Mouse (Mus musculus) neural tube, embryonic 12.5 days (tissue): ENCODE measurements at regions not wholly inside any gene's neighbourhood (a gene's known extent, or its start where the extent isn't known, plus 50 kb on each side); places are given as distances from the start of the nearest gene placed in this dataset.
"Not testable (repeated sequence)": the region's sequence is repeated elsewhere in the genome, so short reads cannot be mapped to it uniquely, and the experiment has no call there.

ENCODE experiments used
- ATAC-seq: fragments of 200-750 bp; cut with Nextera tagmentation; 2 replicates; pipeline ENCODE4 v1.8.0; 2017; ENCODE audit warnings: low read depth, mild to moderate bottlenecking, moderate TSS enrichment, moderate library complexity; ENCODE audit not compliant: low FRiP score
- H3K27ac ChIP-seq: fragments of 300-500 bp; sonication (generic); 2 replicates; pipeline ENCODE4 v1.5.1; 2016
- H3K27me3 ChIP-seq: fragments of 300-500 bp; sonication (generic); replicated peaks from 2 replicates; pipeline ENCODE4 v1.6.1; 2016; ENCODE audit warnings: mild to moderate bottlenecking
- H3K36me3 ChIP-seq: fragments of 300-500 bp; sonication (generic); 2 replicates; pipeline ENCODE4 v1.6.1; 2016; ENCODE audit warnings: mild to moderate bottlenecking
- H3K4me1 ChIP-seq: fragments of 300-500 bp; sonication (generic); 2 replicates; pipeline ENCODE4 v1.6.1; 2016
- H3K4me2 ChIP-seq: fragments of 300-500 bp; sonication (generic); replicated peaks from 2 replicates; pipeline ENCODE4 v1.6.1; 2016; ENCODE audit warnings: mild to moderate bottlenecking
- H3K4me3 ChIP-seq: fragments of 300-500 bp; sonication (generic); 2 replicates; pipeline ENCODE4 v1.5.1; 2016
- H3K9ac ChIP-seq: fragments of 300-500 bp; sonication (generic); 2 replicates; pipeline ENCODE4 v1.6.1; 2016; ENCODE audit warnings: mild to moderate bottlenecking
- H3K9me3 ChIP-seq: fragments of 300-500 bp; sonication (generic); 2 replicates; pipeline ENCODE4 v1.6.1; 2016; ENCODE audit warnings: mild to moderate bottlenecking
- WGBS: fragments of 180-500 bp; shearing (Covaris S2); methylation state at CpG from one replicate; pipeline ENCODE4 v1.1.7; 2016; 5-methylcytosine and 5-hydroxymethylcytosine counted together

DNA sequence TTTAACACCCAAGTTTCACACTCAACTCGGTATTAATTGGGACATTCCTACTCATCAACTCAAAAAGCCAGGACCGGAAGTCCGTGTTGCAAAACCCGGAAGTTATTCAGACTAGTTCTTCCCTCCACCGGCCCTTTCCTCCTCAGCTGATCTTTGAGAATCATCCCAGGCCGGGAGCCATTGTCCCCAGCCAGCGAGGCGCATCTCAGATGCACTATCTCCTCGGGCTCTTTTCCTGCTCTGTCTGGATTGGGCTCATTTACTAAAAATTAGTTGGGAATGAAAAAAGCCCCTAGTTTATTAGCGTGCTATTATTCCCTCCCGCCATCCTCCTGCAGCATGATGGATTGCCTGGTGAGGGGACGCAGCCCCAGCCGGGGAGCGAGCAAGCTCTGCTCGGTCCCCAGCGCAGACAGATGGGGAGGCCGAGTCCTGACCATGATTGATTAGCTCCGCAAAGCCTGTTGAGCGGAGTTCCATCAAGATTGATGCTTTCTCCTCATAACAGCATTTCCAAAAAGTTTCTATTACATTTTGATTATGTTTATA lies 93.5 kb upstream of the Top1 start:
- Histone ChIP-seq H3K9ac (no peak overlapping the region), H3K27me3 (no peaks in the 10 kb centered on the region), H3K36me3 (no peaks in the 10 kb centered on the region), H3K27ac (no peak overlapping the region), H3K4me2 (no peak overlapping the region; the same call in 1 of the 2 replicates), H3K9me3 (no peaks in the 10 kb centered on the region), H3K4me3 (no peak overlapping the region), H3K4me1 (no peaks in the 10 kb centered on the region)
- no peak for ATAC-seq
- WGBS = 43% methylated on average over 19 of the region's 19 CpGs

- 35% methylated on average over 14 of the region's 14 CpGs for WGBS
- Histone ChIP-seq H3K4me1 (0 out of 2 replicates have a peak, but pooled peaks cover 2% of the 10 kb centered on the region), H3K27me3 (no peaks in the 10 kb centered on the region; the same call in 1 of the 2 replicates), H3K4me2 (no peak overlapping the region), H3K27ac (no peak overlapping the region), H3K9ac (no peak overlapping the region), H3K4me3 (no peak overlapping the region), H3K9me3 (no peaks in the 10 kb centered on the region), H3K36me3 (no peaks in the 10 kb centered on the region)
- no peak for ATAC-seq
Measured at GRCm38 (mm10) chr2:160561711-160562110, 84.0 kb upstream of the Top1 start.

GRCm38 (mm10) chr2:160567813-160568212 lies 77.9 kb upstream of the Top1 start:
- Histone ChIP-seq H3K9ac (no peak overlapping the region), H3K36me3 (no peaks in the 10 kb centered on the region), H3K27ac (no peak overlapping the region), H3K4me3 (no peak overlapping the region), H3K9me3 (no peaks in the 10 kb centered on the region), H3K27me3 (no peaks in the 10 kb centered on the region), H3K4me2 (no peak overlapping the region), H3K4me1 (no peaks in the 10 kb centered on the region)
- 90% methylated on average over 4 of the region's 4 CpGs for WGBS
- no peak for ATAC-seq

DNA sequence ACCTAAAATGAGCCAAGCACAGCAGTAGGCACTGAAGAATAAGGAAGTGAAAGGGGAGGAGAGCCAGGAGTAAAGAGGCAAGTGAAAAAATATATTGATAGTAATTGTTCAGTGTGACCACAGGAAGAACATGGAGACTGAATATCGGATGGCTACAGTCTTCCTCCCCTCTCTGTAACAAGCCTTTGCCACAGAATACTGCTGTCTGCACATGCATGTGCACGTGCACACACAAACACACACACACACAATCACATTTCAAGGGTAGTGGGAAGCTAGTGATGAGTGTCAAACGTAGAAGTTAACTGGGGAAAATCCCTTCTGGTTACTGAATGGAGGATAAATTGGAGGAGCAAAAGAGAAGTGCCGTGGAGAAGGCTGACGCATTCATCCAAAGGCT lies 76.2 kb upstream of the Top1 start:
- WGBS = 87% methylated on average over 5 of the region's 5 CpGs
- H3K9me3 ChIP-seq = no peaks in the 10 kb centered on the region
- H3K4me2 ChIP-seq = no peak overlapping the region
- no peak overlapping the region for H3K4me3 ChIP-seq
- H3K27ac ChIP-seq = no peak overlapping the region
- no peak overlapping the region for H3K9ac ChIP-seq
- no peak for ATAC-seq
- H3K27me3 ChIP-seq = no peaks in the 10 kb centered on the region
- H3K36me3 ChIP-seq = no peaks in the 10 kb centered on the region
- no peaks in the 10 kb centered on the region for H3K4me1 ChIP-seq

DNA sequence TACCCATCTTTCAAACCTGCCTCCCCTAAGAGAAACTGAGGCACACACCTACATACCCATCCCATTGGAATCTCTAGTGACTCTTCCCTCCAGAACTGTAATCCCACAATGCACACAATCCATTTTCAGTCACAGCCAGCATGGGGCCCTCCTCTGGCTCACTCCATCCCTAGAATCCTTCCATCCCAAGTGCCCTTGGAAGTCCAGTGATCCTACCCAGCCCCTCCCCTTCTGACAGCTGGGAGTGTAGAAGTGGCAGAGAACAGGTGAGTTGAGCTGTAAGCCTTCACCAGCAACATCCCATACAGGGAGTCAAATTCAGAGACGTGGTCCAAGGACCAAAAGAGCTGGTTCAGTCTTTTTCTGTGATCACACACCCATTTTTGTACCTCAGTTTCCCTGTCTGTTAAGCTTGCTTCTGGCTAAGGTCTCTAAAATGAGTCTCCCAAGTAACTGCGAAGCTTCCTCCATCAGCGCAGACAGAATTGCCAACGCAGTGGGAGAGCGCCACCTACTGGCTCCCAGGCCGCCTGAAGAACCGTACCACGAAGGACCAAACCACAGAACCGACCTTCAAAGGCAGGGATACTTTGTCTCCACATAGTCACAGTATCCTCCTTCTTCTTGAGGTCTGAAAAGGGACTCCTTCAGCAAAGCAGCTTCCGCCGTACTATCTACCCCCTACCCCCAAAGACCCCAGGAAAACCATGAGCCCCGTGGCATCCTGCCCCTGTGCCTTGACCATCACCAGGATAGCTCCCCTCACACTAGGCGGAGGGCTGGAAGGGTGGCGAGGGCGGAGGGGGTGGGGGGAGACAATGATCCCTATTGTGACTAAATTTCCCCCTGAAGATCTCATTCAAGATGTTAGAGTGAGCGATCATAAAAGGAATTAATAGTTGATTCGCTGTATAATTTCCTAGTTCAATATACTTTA lies 67.0 kb upstream of the Top1 start:
- H3K27me3 ChIP-seq = peaks cover 45% of the 10 kb centered on the region
- H3K9me3 ChIP-seq = no peaks in the 10 kb centered on the region
- 7% methylated on average over 17 of the region's 17 CpGs for WGBS
- no peak overlapping the region for H3K27ac ChIP-seq
- H3K9ac ChIP-seq = no peak overlapping the region
- no peaks in the 10 kb centered on the region for H3K36me3 ChIP-seq
- ATAC-seq = peak; percentile 48; the same call in 1 of the 2 replicates
- H3K4me1 ChIP-seq = peaks cover 6% of the 10 kb centered on the region
- H3K4me3 ChIP-seq = no peak overlapping the region
- H3K4me2 ChIP-seq = 0 out of 2 replicates have a peak overlapping the region, but pooled peaks have one; percentile 31

DNA sequence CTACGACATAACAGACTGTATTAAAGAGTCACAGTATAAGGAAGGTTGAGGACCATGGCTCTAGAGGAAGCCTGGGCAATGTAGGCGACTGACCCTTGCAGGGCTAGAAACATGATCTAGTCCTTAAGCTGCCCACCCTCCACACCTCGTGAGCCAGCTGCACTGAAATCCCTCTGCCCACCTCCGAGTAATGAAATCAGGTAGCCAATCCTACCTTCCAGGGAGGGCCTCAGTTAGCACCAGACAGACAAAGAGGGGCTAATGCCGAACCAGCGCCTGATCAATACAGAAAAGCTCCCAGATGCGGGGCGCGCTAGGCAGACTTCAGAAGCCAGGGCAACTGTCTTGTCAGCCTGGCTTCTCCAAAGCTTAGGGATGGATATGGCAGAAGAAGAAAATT lies 65.4 kb upstream of the Top1 start:
- H3K36me3 ChIP-seq = no peaks in the 10 kb centered on the region
- no peak overlapping the region for H3K4me2 ChIP-seq
- H3K9me3 ChIP-seq = no peaks in the 10 kb centered on the region
- H3K4me3 ChIP-seq = no peak overlapping the region
- H3K27me3 ChIP-seq = peaks cover 43% of the 10 kb centered on the region
- H3K4me1 ChIP-seq = peaks cover 6% of the 10 kb centered on the region
- no peak for ATAC-seq
- no peak overlapping the region for H3K9ac ChIP-seq
- H3K27ac ChIP-seq = no peak overlapping the region
- WGBS = 24% methylated on average over 9 of the region's 9 CpGs

DNA sequence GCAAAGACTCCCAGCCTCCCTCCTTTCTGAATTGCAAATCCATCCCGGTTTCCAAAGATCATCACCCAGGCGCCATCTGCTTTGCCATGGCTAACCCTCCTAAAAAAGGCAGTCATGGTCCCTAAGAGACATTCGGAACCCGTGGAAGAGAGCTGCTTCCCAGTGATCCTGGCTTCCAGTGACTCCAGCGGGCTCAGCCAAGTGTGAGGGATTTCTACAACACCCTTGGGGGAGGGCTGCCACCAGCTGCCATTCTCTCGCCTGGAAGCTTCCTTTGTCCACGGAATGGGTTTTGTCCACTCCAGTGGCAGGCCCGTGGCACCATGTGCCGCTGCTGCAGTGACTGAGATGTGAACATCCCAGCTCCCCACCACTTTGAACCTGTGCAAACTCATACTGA lies 64.7 kb upstream of the Top1 start:
- peak overlapping the region; percentile 14; the same call in 1 of the 2 replicates for H3K4me2 ChIP-seq
- H3K9ac ChIP-seq = no peak overlapping the region
- peaks cover 46% of the 10 kb centered on the region for H3K27me3 ChIP-seq
- WGBS = 2% methylated on average over 9 of the region's 9 CpGs
- H3K9me3 ChIP-seq = no peaks in the 10 kb centered on the region
- H3K4me3 ChIP-seq = no peak overlapping the region
- H3K4me1 ChIP-seq = peaks cover 6% of the 10 kb centered on the region
- no peaks in the 10 kb centered on the region for H3K36me3 ChIP-seq
- H3K27ac ChIP-seq = no peak overlapping the region
- ATAC-seq = peak; percentile 67

DNA sequence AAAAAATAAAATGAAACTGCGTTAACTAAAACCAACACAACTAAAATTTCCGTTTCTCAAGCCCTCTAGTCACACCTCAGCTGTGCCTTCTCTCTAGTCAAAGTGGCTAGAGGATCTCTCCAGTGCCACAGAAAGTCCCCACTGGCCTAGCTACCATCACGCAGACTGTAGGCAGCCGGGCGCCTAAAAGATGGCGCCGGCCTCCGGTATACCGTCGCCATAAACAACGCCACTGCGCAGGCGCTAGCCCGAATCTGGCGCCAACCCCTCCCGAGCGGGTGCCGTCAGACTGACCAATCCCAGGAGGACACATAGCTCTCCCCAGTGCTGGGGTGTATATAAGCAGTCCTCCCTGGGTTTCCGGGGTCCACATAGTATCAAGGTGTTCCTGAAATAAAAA lies 62.7 kb upstream of the Top1 start:
- not testable (repeated sequence) for H3K27ac ChIP-seq, H3K36me3 ChIP-seq, H3K4me3 ChIP-seq, H3K4me1 ChIP-seq, H3K4me2 ChIP-seq, H3K9ac ChIP-seq, H3K9me3 ChIP-seq, ATAC-seq
- 96% methylated on average over 19 of the region's 19 CpGs for WGBS
- H3K27me3 ChIP-seq = peaks cover 38% of the 10 kb centered on the region

DNA sequence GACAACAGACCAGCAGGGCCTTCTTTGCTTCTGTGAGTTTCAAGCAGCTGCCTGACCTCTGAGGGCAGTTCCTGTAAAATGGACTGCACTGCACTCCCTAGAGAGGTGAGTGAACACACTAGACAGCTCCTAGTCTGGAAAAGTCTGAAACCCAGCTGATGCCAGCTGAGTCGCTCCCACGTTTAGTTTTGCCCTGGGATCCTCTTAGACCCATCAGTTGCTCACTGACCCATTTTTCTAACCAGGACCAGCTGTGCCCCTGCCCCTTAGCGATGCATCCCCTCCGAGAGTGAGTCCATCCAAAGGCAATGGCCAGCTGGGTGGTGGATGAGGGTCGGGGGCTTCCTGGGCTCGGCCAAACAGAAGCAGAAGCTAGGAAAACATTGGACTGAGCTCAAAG lies 62.2 kb upstream of the Top1 start:
- Histone ChIP-seq H3K9me3 (no peaks in the 10 kb centered on the region), H3K4me2 (no peak overlapping the region), H3K4me1 (peaks cover 6% of the 10 kb centered on the region), H3K36me3 (no peaks in the 10 kb centered on the region), H3K9ac (no peak overlapping the region), H3K27me3 (peaks cover 33% of the 10 kb centered on the region), H3K27ac (no peak overlapping the region), H3K4me3 (no peak overlapping the region)
- ATAC-seq = no peak
- WGBS = 47% methylated on average over 6 of the region's 6 CpGs

GRCm38 (mm10) chr2:160584568-160584967 lies 61.1 kb upstream of the Top1 start:
- no peaks in the 10 kb centered on the region for H3K9me3 ChIP-seq
- no peak overlapping the region for H3K27ac ChIP-seq
- ATAC-seq = no peak
- no peak overlapping the region for H3K4me2 ChIP-seq
- H3K4me3 ChIP-seq = no peak overlapping the region
- H3K27me3 ChIP-seq = peaks cover 27% of the 10 kb centered on the region
- no peaks in the 10 kb centered on the region for H3K36me3 ChIP-seq
- no peak overlapping the region for H3K9ac ChIP-seq
- peaks cover 6% of the 10 kb centered on the region for H3K4me1 ChIP-seq
- WGBS = 38% methylated on average over 9 of the region's 9 CpGs

DNA sequence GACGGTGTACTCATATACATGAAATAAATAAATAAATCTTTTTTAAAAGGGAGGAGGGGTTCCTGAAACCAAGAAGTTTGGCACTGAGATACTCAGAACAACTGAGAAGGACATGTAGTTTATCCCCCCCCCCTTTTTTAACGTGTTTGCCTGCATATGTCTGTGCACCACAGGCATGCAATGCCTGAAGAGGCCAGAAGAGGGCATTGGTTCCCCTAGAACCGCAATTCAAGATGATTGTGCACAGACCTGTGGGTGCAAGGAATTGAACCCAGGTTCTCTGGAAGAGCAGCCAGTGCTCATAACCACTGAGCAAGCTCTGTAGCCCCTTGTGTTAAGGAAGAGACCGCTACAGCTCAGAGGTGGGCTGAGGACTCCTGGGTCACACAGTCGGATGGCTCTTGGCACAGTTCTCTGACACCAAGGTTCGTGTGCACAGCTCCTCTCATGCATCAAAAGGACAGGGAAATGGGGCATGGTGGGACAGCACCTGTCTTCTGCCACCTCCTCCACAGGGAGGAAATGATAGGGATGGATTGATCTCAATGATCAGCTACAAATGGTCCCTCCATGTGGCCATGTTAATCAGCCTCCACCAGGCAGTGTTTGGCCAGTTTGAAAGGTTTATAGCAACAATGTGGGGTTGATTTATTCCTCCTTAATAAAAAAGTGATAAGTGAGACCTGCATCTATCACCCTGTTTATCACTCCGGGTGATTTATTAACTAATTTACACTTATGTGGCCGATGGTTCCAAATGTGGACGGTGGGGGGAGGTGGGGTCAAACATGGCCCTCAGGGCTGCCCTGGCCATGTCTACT lies 58.5 kb upstream of the Top1 start:
- Histone ChIP-seq H3K4me2 (no peak overlapping the region), H3K9me3 (no peaks in the 10 kb centered on the region), H3K9ac (no peak overlapping the region), H3K4me3 (no peak overlapping the region), H3K4me1 (peaks cover 8% of the 10 kb centered on the region), H3K36me3 (no peaks in the 10 kb centered on the region), H3K27ac (no peak overlapping the region), H3K27me3 (0 out of 2 replicates have a peak, but pooled peaks cover 11% of the 10 kb centered on the region)
- ATAC-seq = no peak
- WGBS = 62% methylated on average over 9 of the region's 9 CpGs

DNA sequence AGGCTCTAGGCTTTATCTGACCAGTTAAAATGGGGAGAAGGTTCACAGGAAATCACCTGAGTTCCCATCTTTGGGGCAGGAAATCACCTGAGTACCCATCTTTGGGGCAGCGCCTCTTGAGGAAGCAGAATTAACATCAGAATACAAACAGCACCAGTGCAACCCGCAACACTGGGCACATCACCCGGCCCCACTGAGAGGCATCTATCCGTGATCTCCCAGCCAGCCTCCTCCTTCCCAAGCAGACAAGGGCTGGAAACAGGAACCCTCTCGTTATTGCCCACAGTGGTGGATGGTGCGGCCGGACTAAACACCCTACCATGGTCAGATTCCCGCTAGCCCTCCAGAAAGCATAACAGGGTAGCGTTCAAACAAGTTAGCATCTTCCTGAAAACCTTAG lies 57.3 kb upstream of the Top1 start:
- Histone ChIP-seq H3K4me2 (no peak overlapping the region), H3K27ac (no peak overlapping the region), H3K4me3 (no peak overlapping the region), H3K9me3 (no peaks in the 10 kb centered on the region), H3K9ac (no peak overlapping the region), H3K36me3 (no peaks in the 10 kb centered on the region), H3K27me3 (0 out of 2 replicates have a peak, but pooled peaks cover 11% of the 10 kb centered on the region), H3K4me1 (peaks cover 8% of the 10 kb centered on the region)
- no peak for ATAC-seq
- WGBS = 84% methylated on average over 9 of the region's 9 CpGs
